Mouse (Mus musculus): ENCODE measurements around the gene Fbxo46.

The Fbxo46 gene

DNA sequence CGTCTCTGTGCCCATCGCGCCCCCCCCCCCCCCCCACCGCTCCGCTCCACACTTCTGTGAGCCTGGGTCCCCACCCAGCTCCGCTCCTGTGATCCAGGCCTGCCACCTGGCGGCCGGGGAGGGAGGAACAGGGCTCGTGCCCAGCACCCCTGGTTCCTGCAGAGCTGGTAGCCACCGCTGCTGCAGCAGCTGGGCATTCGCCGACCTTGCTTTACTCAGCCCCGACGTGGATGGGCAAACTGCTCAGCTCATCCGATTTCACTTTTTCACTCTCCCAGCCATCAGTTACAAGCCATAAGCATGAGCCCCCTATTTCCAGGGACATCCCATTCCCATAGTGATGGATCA lies 26.5 kb upstream of the Fbxo46 start:
- no peak for DNase-seq (ENCODE audit: extremely low read depth, low read depth, low spot score)

DNA sequence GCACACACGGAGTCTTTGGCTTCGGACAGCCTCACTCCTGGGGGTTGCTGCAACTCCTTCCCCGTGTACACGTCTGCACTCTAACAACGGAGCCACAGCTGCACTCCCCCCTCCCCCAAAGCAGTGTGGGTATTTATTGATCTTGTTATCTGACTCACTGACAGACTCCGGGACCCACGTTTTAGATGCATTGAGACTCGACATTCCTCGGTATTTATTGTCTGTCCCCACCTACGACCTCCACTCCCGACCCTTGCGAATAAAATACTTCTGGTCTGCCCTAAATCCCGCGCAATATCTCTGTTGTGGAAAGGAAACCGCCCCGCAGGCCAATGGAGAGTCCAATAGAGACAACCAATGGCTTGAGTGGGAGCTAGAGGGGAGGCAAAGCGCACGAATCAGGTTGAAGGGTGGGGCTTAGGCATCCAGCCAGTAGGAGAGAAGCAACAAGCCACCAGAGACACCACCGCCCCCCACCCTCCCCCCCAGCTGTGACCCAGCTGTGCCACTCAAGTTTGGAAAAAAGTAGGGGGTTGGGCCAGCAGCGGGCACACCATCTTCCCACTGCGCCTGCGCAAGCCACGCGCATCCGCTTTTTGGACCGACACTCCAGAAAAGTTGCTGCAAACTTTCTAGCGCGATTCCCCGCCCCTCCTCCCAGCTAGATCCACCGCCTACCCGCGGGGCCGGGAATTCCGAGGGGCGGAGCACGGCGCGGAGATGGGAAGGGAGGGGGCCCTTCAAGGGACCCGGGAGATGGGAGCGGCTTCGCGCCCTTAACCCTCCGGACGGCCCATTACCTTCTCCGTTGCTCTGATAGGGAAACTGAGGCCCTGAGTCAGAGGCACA lies 25.9 kb upstream of the Fbxo46 start:
- DNase-seq (ENCODE audit: extremely low read depth, low read depth, low spot score): no peak

DNA sequence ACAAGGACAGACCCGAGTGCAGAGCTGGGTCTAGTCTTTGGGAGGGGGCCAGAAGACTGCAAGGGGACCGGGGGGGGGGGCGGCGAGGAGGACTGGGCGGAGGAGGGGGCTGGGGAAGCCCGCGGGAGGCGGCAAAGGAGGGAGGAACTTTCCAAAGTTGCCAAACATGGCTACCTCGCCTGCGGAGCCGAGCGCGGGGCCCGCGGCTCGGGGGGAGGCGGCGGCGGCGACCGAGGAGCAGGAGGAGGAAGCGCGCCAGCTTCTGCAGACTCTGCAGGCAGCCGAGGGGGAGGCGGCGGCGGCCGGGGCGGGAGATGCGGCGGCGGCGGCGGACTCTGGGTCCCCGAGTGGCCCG lies 25.2 kb upstream of the Fbxo46 start, which contains the start of gene Six5:
Gene Six5, plus strand, starts transcription at position 124 of the 355 bp plus-strand sequence.
- DNase-seq (ENCODE audit: extremely low read depth, low read depth, low spot score): no peak

DNA sequence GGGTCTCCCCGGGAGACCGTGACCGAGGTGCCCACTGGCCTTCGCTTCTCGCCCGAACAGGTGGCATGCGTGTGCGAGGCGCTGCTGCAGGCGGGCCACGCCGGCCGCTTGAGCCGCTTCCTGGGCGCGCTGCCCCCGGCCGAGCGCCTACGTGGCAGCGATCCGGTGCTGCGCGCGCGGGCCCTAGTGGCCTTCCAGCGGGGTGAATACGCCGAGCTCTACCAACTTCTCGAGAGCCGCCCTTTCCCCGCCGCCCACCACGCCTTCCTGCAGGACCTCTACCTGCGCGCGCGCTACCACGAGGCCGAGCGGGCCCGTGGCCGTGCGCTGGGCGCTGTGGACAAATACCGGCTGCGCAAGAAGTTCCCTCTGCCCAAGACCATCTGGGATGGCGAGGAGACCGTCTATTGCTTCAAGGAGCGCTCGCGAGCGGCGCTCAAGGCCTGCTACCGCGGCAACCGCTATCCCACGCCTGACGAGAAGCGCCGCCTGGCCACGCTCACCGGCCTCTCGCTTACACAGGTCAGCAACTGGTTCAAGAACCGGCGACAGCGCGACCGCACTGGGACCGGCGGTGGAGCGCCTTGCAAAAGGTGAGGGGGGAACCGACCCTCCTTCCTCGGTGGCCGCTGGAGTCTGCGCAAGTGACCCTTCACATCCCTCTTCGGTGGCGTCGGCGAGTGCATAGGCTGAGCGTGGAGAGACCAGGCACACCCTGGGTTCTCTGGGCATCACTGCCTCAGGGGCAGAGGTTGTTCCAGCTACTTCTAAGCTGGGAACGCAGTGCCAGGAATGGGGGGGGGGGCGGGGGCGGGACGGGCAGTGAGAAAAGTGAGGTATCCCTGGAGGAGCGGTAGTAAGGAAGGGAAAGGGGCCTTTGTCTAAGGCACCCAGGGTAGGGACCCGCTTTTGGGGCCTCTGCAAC lies 24.6 kb upstream of the Fbxo46 start:
- no peak for DNase-seq (ENCODE audit: extremely low read depth, low read depth, low spot score)

DNA sequence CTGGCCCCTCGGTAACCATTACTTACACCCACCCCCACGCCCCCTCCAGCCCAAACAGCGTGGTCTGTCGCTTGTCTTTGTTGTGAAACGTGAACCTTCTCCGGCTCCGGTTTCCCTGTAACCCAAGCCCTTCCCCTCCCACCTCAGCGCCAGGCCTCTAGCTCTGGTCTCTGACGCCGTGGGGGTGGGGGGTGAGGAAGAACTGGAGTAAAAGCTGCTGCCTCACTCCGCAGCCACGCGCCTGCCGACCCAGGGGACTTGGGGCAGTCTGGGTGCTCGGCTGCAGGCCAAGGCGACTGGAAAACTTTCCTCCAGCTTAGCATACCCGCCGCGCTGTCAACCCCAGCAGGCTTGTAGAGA lies 23.9 kb upstream of the Fbxo46 start:
- no peak for DNase-seq (ENCODE audit: extremely low read depth, low read depth, low spot score)

DNA sequence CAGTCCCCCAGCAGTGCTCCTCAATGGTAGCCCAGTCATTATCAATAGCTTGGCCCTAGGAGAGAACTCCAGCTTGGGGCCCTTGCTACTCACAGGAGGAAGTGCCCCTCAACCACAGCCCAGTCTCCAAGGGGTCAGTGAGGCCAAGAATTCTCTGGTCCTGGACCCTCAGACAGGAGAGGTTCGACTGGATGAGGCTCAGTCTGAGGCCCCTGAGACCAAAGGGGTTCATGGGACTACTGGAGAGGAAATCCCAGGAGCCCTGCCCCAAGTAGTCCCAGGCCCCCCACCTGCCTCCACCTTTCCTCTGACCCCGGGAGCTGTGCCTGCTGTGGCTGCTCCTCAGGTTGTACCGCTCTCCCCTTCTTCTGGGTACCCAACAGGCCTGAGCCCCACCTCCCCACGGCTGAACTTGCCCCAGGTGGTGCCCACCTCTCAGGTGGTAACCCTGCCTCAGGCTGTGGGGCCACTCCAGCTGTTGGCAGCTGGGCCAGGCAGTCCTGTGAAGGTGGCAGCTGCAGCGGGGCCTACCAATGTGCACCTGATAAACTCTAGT lies 23.2 kb upstream of the Fbxo46 start:
- DNase-seq (ENCODE audit: extremely low read depth, low read depth, low spot score): no peak

DNA sequence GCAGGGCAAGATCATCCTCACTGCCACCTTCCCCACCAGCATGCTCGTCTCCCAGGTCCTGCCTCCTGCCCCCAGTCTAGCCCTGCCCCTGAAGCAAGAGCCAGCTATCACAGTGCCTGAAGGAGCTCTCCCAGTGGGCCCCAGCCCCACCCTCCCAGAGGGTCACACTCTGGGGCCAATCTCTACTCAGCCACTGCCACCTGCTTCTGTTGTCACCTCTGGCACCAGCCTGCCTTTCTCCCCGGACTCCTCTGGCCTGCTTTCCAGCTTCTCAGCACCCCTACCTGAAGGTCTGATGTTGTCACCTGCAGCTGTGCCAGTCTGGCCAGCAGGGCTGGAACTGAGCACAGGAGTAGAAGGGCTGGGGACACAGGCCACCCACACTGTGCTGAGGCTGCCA lies 22.4 kb upstream of the Fbxo46 start:
- no peak for DNase-seq (ENCODE audit: extremely low read depth, low read depth, low spot score)

DNA sequence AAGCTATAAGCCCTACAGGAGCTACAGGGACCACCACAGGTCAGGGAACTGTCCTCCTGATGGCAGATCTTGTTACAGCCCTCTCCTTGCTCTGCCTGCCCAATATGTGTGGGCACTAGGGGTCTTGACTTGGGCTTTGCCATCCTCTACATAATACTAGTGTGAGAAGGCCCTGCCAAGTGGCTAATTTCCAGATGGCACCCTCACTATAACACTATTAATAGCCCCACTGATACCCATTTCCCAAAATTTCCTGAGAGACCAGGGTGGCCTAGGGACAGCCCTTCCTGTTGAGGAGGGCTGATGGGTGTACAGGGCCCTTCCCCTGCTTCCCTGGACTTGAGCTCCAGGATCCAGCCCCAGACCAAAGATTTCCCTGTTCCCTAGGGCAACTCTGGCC lies 21.8 kb upstream of the Fbxo46 start:
- DNase-seq (ENCODE audit: extremely low read depth, low read depth, low spot score): no peak

DNA sequence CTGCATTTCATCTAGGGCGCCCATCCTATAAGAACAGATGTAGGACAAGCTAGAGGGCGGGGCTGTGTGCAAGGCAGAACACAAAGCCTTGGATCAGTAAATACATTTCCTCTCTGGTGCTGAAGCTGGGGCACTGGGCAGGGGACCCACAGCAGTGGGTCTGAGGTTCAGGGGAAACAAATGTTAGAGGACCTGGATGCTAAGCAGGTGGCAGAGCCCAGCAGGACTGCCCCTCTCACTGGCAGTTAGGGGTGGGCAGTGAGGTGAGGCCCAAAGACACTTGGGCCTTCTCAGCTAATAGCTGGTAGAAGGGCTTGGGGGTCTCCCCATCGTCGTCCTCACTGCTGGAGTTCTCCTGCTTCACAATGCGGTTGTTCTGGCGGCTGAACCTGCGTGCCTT lies 20.8 kb upstream of the Fbxo46 start:
- no peak for DNase-seq (ENCODE audit: extremely low read depth, low read depth, low spot score)

DNA sequence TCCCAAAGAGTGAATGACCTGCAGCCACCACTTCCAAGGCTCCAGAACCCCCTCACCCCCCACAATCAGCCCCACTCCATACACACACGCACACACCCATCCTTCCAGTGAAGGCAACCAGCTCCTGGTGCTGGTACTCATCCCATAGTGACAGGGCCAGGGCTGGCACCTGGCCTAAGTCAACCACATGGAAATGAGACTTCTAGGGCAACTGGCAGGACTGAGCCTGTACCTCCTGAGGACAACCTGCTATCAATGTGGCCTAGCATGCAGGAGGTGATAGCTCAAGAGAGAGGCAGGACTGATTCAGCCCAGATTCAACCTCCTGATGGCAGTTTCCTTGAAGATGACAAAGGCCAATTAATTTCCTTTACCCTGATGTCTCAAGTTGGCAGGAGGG lies 19.4 kb upstream of the Fbxo46 start:
- no peak for DNase-seq (ENCODE audit: extremely low read depth, low read depth, low spot score)

DNA sequence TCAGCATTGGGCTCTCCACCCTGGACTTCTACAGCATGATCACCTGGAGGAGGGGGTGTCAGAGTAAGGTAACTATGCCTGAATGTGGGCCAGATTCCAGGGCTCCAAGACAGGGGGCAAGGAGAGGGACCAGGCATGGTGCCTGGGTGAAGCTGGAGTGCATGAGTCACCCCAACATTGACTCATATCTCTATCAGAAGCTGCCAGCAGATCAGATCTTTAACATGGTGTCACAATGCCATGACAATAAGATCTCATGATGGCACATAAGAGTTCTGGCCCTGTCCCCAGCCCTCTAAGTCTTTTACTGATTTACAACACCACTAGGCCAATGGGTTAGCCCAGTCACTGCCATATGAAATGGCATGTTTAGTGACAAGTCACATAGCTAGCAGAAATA lies 15.9 kb upstream of the Fbxo46 start:
- DNase-seq (ENCODE audit: extremely low read depth, low read depth, low spot score): no peak

DNA sequence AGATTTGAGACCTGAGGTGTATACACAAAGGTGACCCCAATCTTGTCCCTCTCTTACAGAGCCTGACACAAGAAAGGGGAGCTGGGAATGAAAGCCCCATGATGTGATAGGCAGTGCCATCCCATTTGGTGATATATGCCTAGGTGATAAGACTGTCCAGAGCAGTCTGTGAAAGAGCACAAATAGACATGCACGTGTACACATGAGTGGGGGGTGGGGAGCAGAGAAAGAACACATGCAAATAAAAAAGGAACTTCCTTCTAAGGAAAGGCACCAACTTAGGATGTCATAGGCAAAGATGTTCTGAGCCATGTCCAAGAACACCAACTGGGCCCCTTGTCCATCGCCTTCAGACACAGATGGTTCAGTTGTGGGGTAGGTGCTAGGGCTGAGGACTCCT lies 15.2 kb upstream of the Fbxo46 start:
- DNase-seq (ENCODE audit: extremely low read depth, low read depth, low spot score): no peak

DNA sequence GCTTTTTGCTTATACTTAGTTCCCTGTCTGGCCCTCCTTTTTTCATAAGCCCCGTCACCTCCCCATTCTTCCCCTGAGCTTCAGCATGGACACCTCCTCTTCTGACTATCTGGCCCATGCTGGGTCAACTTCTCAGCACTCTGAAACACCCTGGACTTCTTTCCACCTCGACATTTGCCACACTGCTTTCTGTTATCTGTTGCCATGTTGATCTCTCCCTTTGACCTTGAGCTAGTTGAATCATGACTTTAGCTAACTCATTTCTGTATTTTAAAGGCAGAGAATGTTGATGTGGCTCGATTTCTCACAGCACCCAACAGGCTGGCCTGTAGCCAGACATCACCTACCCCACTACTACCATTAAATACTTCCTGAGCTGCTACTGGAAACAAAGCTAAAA lies 12.2 kb upstream of the Fbxo46 start:
- no peak for DNase-seq (ENCODE audit: extremely low read depth, low read depth, low spot score)

DNA sequence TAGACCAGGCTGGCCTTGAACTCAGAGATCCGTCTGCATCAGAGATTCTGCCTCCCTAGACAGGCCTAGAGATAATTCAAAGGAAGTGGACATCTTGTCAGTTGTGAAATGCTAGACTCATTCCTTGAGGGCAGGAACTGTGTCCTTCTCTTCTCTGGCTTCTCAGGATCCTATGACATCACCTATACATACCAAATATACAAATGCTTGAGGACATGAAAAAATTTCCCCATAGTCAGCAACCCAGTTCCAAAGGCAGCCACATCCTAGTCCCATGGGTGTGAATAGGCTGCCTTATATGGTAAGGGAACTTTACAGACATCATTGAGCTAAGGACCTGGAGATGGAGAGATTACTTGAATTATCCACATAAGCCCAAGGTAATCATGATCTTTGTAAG lies 10.1 kb upstream of the Fbxo46 start:
- no peak for DNase-seq (ENCODE audit: extremely low read depth, low read depth, low spot score)

DNA sequence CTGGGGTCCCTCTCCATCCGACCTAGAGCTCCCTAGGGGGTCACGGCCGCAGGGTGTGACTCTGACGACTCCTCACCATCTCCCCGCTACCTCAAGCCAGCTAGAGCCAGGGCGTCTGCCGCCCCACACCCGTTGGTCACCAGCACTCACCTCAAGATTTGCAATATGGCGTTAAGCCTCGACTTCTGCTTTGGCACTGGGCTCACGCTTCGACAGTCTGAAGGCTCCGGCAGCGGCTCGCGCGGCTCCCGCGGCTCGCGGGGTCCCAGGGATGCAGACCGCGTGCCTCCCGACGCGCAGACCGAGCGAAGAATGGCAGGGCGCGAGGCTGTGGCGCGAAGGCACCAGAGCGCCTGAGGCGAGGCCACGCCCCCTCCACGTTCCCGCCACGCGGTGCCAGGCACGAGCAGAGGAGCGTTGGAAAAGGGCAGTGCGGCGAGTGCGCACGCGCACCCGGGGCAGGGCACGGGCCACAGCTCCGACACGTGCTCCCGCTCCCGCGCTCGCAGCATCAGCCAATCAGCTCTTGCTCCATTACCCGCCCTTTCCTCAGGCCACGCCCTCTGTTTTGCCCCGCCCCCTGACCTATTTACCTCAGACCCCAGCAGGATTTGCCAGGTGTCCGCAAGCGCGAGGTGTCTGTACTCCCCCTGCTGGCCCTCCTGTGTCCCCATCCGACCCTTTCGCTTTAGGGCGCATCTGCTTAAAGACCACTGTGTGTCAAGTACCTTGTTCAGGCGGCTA lies 1.5 kb upstream of the Fbxo46 start, which contains the start of gene Gm4969:
Gene Gm4969, minus strand, starts transcription at position 341 of the 744 bp plus-strand sequence.
- DNase-seq (ENCODE audit: extremely low read depth, low read depth, low spot score): no peak

DNA sequence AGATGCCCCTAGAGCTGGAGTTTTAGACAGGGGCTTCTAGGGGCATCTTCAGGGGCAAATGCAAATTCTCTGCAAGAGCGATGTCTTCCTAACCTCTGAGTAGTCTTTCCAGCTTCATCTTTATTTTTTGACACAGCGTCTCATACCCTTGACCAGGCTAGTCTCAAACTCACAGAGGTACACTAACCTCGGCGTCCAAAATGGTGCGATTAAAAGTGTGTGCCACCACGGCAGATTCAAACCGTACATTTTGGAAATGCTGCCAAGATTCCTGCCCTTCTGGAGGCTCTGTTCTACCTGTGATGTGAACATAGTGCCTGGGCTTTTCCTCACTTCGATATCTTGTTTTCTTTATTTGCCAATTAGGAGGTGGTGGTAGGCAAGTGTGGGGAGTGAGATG lies 576 bp upstream of the Fbxo46 start:
- no peak for DNase-seq (ENCODE audit: extremely low read depth, low read depth, low spot score)

DNA sequence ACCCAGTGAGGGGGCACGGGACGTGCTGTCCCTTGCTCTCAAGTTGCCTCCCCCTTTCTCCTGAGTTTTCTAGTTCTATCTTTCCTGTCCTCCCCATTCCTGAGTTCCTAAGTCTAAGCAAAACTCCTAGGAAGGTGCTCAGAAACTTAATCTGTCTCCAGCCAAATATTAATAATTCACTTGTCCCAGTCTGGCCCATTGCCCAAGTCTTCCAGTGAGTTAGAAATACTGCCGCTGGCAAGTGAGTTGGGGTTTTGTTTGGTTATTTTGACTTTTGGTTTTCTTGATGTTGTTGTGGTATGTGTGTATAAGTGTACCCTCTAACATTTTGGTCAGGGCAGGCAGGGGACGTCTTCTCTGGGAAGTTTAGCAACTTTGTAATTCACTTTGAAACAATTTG lies 2.0 kb downstream of the Fbxo46 start:
- DNase-seq (ENCODE audit: extremely low read depth, low read depth, low spot score): no peak

DNA sequence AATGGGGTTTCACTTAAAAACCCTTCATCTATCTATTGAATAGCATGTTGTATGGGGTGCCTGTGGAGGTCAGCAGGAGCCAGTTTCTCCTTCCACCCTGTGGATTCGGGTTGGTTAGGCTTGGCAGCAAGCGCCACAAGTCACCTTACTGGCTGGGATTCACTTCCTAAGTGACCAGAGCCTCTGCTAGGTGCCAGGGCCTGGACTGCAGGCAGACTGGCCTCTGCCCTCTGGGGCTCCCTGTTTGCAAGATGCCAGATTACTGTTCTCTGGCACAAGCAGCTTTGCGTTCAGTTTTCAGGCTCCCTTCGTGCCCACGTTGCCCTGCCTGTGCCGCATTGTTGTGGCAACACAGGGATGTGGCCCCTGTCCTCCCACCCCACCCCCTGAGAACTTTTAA lies 5.1 kb downstream of the Fbxo46 start:
- no peak for DNase-seq (ENCODE audit: extremely low read depth, low read depth, low spot score)

DNA sequence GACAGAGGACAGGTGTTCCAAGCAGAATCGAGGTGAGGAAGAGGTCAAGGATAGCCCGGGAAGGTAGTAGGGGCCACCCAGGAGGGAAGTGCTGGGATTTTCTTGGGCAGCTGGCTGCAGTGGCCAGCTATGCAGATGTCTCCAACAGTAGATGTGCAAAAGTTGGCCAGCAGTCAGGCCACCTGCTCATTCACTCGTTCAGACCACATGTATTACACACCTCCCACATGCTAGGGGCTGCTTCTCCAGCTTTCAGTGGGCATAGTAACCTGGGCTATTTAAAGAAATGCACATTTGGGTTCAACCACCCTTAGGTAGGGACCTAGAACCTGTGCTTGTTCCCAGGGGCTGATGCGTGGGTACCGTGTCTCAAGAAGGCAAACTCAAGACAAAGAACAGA lies 8.1 kb downstream of the Fbxo46 start:
- no peak for DNase-seq (ENCODE audit: extremely low read depth, low read depth, low spot score)

DNA sequence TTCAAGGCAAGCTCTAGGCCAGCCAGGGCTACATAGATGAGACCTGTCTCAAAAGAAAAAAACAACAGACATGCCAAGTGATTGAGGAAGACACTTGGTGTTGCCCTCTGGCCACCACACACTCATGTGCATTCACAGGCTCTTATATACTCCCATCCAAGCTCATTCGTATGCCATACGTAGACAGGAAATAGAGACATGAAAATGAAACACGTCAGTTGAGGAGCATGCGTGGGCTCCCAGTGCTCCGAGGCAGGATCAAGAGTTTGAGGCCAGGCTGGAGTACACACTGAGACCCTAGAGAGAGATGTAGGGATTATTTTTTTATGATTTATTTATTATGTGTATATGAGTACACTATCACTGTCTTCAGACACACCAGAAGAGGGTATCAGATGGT lies 9.7 kb downstream of the Fbxo46 start:
- no peak for DNase-seq (ENCODE audit: extremely low read depth, low read depth, low spot score)

DNA sequence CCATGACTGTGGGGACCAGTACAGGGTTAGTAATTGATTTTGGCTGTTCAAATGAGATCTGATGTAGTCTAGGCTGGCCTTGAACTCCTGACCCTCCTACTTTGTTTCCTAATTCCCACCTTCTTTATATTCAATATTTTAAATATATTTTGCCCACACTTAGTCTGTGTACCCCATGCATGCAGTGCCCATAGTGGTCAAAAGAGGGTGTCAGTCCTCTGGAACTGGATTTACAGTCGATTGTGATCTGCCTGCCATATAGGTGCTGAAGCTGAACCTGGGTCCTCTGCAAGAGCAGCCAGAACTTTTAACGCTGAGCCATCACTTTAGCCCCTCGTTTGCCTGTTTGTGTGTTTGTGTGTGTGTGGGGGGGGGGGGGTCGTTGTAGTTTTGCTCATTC lies 11.0 kb downstream of the Fbxo46 start:
- DNase-seq (ENCODE audit: extremely low read depth, low read depth, low spot score): no peak

All from fat pad, adult 2 months (tissue).